Mouse (Mus musculus) C2C12 (cell line): ENCODE results near the gene Bod1.

Source experiments
- CTCF ChIP-seq: IDR thresholded peaks from one replicate; pipeline ENCODE4 v1.5.1; 2011; ENCODE audit not compliant: control insufficient read depth, insufficient read depth, insufficient read length
- FOSL1 ChIP-seq: IDR thresholded peaks from one replicate; pipeline ENCODE4 v1.8.0; 2011; ENCODE audit warnings: mild to moderate bottlenecking, low read length; ENCODE audit not compliant: poor library complexity, insufficient read depth, severe bottlenecking

DNA sequence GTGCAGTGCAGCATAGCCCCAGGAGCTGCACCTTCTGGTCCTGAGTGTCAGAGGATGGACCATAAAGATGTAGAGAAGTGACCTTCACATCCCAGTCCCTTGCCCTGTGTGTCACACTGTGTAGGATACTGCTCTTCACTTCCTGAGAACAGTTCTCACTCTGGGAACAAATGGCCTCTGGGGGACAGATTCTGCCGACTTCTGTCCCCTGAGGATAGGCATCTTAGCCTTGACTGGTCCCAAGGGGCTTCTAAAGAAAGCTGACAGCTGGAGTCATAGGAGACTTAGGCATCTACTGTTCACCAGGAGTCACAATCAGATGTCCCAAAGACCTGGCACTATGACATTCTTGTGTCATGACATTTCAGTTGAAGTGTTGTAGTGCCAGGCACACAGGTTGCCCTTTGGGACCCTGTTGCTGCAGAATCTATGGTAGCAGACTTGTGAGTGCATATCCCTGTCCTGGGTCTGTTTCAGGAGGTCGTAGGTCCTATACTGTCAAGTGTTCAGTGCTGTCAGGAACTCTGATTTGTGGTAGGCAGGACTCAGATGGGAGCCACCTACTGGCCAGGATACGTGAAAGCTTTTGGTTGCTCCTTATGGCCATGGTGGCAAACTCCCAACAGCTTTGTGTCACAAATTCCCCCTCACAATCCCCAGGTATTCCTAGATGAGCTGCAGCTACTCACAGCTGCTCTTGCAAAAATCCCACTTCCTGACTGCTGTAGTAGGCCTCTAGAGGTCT, 30.4 kb downstream of the Bod1 start:
- TF ChIP-seq CTCF (no peak), FOSL1 (no peak)
